Mouse (Mus musculus) embryonic facial prominence, embryonic 11.5 days (tissue): Measurements from ENCODE around the gene Pigv. TPM values are rescaled to one million over a fixed set of nuclear protein-coding genes. Genes with fewer than 3 reads are reported as not detected.
A peak's percentile ranks its signal among the peaks of the same experiment; 100 is the strongest.
"Not testable (repeated sequence)": the region's sequence is repeated elsewhere in the genome, so short reads cannot be mapped to it uniquely, and the experiment has no call there.

Experiments
- ATAC-seq: fragments of 200-750 bp; cut with Nextera tagmentation; replicated peaks from 2 replicates; pipeline ENCODE4 v1.8.0; 2017; ENCODE audit warnings: low read depth; ENCODE audit not compliant: insufficient number of reproducible peaks, low FRiP score, low TSS enrichment
- DNase-seq: peaks from one replicate; pipeline ENCODE4 v3.0.0-alpha.2; 2015; ENCODE audit warnings: low spot score
- H3K27ac ChIP-seq: fragments of 300-500 bp; sonication (generic); replicated peaks from 2 replicates; pipeline ENCODE4 v1.5.1; 2014; ENCODE audit warnings: mild to moderate bottlenecking, low read depth, low read length, control low read depth
- H3K27me3 ChIP-seq: fragments of 300-500 bp; sonication (generic); 2 replicates; pipeline ENCODE4 v1.6.1; 2014; ENCODE audit warnings: mild to moderate bottlenecking, low read length, moderate library complexity, mixed read lengths; ENCODE audit not compliant: control insufficient read depth, insufficient read depth
- H3K36me3 ChIP-seq: fragments of 300-500 bp; sonication (generic); replicated peaks from 2 replicates; pipeline ENCODE4 v1.6.1; 2014; ENCODE audit warnings: low read depth, mild to moderate bottlenecking, low read length, moderate library complexity, mixed read lengths; ENCODE audit not compliant: control insufficient read depth, insufficient read depth
- H3K4me1 ChIP-seq: fragments of 300-500 bp; sonication (generic); 2 replicates; pipeline ENCODE4 v1.6.1; 2014; ENCODE audit warnings: low read length, mixed read lengths; ENCODE audit not compliant: control insufficient read depth, insufficient read depth
- H3K4me2 ChIP-seq: fragments of 300-500 bp; sonication (generic); 2 replicates; pipeline ENCODE4 v1.6.1; 2014; ENCODE audit warnings: low read depth, mild to moderate bottlenecking, control low read depth, low read length, moderate library complexity
- H3K4me3 ChIP-seq: fragments of 300-500 bp; sonication (generic); 2 replicates; pipeline ENCODE4 v1.5.1; 2014; ENCODE audit warnings: low read depth, low read length, control low read depth
- H3K9ac ChIP-seq: fragments of 300-500 bp; sonication (generic); replicated peaks from 2 replicates; pipeline ENCODE4 v1.6.1; 2014; ENCODE audit warnings: mild to moderate bottlenecking, control low read depth, low read length
- H3K9me3 ChIP-seq: fragments of 300-500 bp; sonication (generic); replicated peaks from 2 replicates; pipeline ENCODE4 v1.6.1; 2016; ENCODE audit warnings: mild to moderate bottlenecking, low read length, inconsistent platforms, mixed read lengths; ENCODE audit not compliant: control insufficient read depth
- WGBS: fragments of 180-500 bp; shearing (Covaris S2); extraction: QIAGEN DNeasy Blood & Tissue Kit; methylation state at CpG from one replicate; pipeline ENCODE4 v1.1.7; 2014; 5-methylcytosine and 5-hydroxymethylcytosine counted together
- polyA plus RNA-seq: library from polyadenylated mRNA; unstranded; fragments of >200 nt; fragmentation: Nextera tagmentation; extraction: Ambion mirVana; gene quantifications from 2 replicates; pipeline ENCODE4 v1.2.1, GENCODE M21; 2014

Pigv gene
- polyA plus RNA-seq, 1 experiment from 2014 or later, result 9.9 TPM

DNA sequence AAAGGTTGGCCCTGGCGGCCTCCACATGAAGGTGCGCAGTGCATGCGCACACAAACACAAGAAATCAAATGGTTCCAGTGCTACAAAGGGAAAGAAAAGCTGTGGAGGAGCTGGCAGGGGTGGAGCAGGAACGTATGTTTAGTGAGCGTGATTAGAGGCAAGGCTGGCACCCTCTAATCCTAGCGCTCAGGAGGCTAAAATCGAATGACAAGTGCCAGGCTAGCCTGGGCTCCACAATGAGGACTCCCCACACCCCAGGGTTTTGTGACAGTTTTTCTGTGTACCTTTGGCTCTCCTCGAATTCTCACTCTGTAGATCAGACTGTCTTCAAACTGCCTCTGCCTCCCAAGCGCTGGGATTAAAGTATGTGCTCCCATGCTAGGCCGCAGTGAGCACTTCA lies 19.7 kb downstream of the Pigv start:
- Histone ChIP-seq H3K9ac (no peak overlapping the region), H3K4me2 (no peak overlapping the region), H3K36me3 (no peaks in the 10 kb centered on the region), H3K27me3 (no peaks in the 10 kb centered on the region), H3K4me3 (no peak overlapping the region), H3K27ac (no peak overlapping the region), H3K4me1 (no peaks in the 10 kb centered on the region), H3K9me3 (no peaks in the 10 kb centered on the region)
- no peak for ATAC-seq
- 87% methylated on average over 10 of the region's 10 CpGs for WGBS
- DNase-seq, result no peak

DNA sequence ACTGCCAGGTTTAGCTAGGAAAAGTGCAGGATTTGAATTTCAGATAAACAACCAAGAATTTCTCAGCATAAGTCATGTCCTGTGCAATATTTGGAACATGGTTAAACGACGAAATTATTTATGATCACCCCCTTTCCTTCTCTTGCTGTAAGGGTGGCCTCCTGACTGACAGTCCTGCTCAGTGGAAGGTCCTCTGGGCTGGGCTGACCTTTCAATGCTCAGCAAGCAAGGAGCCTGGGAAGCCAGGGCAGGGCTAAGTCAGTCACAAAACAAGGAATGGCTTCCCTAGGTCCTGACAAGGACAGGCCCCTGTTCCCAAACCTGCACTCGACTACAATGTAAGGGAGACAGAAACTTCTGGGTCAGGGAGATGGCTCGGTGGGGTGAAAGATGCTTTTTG lies 20.5 kb downstream of the Pigv start:
- DNase-seq (no peak), ATAC-seq (no peak)
- H3K4me3 ChIP-seq, result no peak overlapping the region
- no peak overlapping the region for H3K27ac ChIP-seq
- H3K36me3 ChIP-seq, result no peaks in the 10 kb centered on the region
- no peak overlapping the region; the same call in 1 of the 2 replicates for H3K9ac ChIP-seq
- H3K9me3 ChIP-seq, result no peaks in the 10 kb centered on the region
- no peaks in the 10 kb centered on the region for H3K27me3 ChIP-seq
- no peak overlapping the region for H3K4me2 ChIP-seq
- H3K4me1 ChIP-seq, result no peaks in the 10 kb centered on the region
- 74% methylated on average over 4 of the region's 4 CpGs for WGBS

DNA sequence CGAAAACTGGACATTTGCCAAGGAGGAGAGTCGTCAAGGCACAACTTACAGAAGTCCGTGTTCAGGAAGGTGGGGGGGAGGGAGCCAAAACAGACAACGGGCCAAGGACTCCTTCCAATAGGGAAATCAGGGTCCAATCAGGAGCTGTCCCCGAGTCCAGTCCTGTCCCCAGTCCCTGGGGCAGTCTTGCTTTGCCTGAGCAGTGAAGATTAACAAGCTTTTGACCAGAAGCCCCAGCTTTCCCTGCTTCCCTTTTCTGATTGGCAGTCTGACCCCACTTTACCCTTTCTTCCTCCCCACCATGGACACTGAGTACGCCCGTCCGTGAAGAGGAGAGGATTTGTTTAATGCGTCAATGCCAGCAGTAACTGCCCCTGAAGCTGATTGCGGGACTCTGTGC lies 21.0 kb downstream of the Pigv start:
- 50% methylated on average over 10 of the region's 10 CpGs for WGBS
- Histone ChIP-seq H3K9me3 (no peaks in the 10 kb centered on the region), H3K36me3 (no peaks in the 10 kb centered on the region), H3K27ac (no peak overlapping the region), H3K9ac (no peak overlapping the region; the same call in 1 of the 2 replicates), H3K27me3 (no peaks in the 10 kb centered on the region), H3K4me3 (no peak overlapping the region), H3K4me2 (no peak overlapping the region), H3K4me1 (no peaks in the 10 kb centered on the region)
- DNase-seq (no peak), ATAC-seq (no peak)

DNA sequence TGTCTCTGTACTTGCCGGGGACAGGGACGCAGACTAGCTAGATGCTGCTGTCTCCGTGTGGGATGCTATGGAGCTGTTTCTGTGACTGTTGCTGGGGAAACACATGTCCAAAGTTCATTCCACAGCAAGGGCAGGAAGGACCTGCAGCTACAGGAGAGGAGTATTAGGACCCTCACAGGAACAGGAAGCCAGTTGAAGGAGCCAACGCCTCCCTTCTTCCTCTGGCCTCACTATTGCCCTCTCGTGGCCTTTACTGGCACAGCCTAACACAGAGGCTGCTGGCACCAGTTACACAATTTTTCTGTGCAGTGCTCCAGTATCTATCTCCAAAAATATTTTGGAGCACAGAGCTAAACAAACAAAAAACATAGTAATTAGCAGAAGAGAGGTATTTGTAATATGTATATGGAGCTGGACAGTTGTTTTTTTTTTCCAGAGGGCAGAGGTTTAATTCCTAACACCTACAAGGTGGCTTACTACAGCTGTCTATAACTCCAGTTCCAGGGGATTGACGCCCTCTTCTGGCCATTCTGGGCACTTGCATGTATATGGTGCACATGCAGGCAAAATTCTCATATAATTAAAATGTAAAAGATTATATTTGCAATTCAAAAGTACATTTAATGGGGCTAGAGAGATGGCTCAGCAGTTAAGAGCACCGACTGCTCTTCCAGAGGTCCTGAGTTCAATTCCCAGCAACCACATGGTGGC lies 22.3 kb downstream of the Pigv start, which contains the start of gene Zdhhc18:
Zdhhc18 (minus strand) TSS at position 166 of the 711 bp plus-strand sequence.
- Histone ChIP-seq H3K9ac (no peak within 1 kb of the TSS), H3K27me3 (no peaks in the 10 kb centered on the region), H3K36me3 (no peaks in the 10 kb centered on the region), H3K27ac (no peak within 1 kb of the TSS), H3K9me3 (0 out of 2 replicates have a peak, but pooled peaks cover 1% of the 10 kb centered on the region), H3K4me3 (no peak within 1 kb of the TSS), H3K4me1 (no peaks in the 10 kb centered on the region), H3K4me2 (no peak within 1 kb of the TSS)
- DNase-seq (peak; percentile 83), ATAC-seq (no peak)
- WGBS, result 32% methylated on average over 7 of the region's 7 CpGs

DNA sequence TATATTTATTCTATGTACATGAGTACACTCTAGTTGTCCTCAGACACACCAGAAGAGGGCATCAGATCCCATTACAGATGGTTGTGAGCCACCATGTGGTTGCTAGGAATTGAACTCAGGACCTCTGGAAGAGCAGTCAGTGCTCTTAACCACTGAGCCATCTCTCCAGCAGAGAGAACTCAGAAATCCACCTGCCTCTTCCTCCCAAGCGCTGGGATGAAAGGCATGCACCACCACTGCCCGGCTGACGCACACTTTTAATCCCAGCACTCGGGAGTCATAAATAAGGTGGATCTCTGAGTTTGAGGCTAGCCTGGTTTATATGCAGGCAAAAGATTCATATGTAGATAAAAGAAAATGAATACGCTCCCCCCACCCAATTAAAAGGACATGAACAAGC lies 23.0 kb downstream of the Pigv start:
- not testable (repeated sequence) for H3K4me3 ChIP-seq, DNase-seq, H3K9ac ChIP-seq, H3K4me2 ChIP-seq, H3K27ac ChIP-seq, H3K36me3 ChIP-seq, H3K27me3 ChIP-seq, H3K4me1 ChIP-seq, H3K9me3 ChIP-seq, ATAC-seq
- 84% methylated on average over 5 of the region's 5 CpGs for WGBS

DNA sequence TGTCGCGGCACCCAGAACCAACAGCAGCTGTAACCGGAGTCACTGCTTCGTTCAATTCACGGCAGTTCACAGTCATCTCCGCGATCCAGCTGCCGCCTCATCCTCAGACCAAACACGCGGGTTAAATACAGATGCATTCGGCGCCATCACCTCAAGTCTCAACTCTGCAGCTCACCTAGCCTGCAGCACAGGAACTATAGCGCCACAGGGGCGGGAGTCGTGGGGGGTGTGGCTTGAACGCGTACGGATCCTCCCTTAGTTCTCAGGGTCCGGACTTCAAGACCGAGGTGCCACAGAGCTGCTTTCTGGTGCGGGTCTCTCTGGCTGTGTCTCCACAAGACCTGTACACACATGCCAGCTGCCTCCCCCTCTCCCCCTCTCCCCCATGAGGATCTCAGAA lies 26.8 kb downstream of the Pigv start:
- DNase-seq, result no peak
- ATAC-seq, result no peak
- H3K9me3 ChIP-seq, result 0 out of 2 replicates have a peak, but pooled peaks cover 2% of the 10 kb centered on the region
- H3K9ac ChIP-seq, result no peak overlapping the region
- H3K36me3 ChIP-seq, result no peaks in the 10 kb centered on the region
- H3K27ac ChIP-seq, result no peak overlapping the region
- no peaks in the 10 kb centered on the region for H3K4me1 ChIP-seq
- 37% methylated on average over 21 of the region's 21 CpGs for WGBS
- no peak overlapping the region for H3K4me2 ChIP-seq
- no peak overlapping the region for H3K4me3 ChIP-seq
- no peaks in the 10 kb centered on the region for H3K27me3 ChIP-seq

DNA sequence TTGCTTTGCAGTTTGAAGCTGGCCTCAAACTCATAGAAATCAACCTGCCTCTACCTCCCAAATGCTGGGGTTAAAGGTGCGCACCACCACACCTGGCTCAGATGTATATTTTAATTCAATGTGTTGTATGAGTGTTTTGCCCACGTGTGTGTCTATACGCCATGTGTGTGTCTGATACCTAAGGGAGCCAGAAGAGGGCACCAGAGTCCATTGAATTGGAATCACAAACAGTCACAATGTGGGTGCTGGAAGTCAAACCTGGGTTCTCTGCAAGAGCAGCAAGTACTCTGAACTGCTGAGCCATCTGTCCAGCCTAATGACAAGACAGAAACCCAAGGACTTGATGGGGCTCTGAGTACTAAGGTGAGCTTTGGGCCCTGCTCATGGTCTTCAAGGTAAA lies 27.3 kb downstream of the Pigv start:
- DNase-seq (no peak), ATAC-seq (no peak)
- 0 out of 2 replicates have a peak, but pooled peaks cover 2% of the 10 kb centered on the region for H3K9me3 ChIP-seq
- no peak overlapping the region for H3K9ac ChIP-seq
- no peaks in the 10 kb centered on the region for H3K36me3 ChIP-seq
- H3K27me3 ChIP-seq, result no peaks in the 10 kb centered on the region
- WGBS, result 85% methylated on average over 3 of the region's 3 CpGs
- H3K4me2 ChIP-seq, result no peak overlapping the region
- no peak overlapping the region for H3K4me3 ChIP-seq
- H3K27ac ChIP-seq, result no peak overlapping the region
- H3K4me1 ChIP-seq, result no peaks in the 10 kb centered on the region

DNA sequence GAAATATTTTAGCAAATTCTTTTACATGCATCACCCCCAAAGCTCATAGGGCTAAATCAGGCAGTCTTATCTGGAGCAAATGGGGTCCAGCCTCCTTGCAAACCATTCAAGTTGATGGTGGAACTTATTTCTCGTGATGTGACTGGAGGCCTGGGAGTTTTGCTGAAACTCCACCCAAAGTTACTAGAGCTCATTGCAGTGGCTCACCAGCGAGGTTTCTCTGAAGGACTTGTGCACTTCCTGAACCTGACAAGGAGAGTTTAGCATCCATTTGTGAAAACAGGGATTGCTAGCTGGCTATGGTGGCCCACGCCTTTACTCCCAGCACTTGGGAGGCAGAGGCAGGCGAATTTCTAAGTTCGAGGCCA lies 38.4 kb downstream of the Pigv start:
- WGBS, result 76% methylated on average over 5 of the region's 5 CpGs
- Histone ChIP-seq H3K4me2 (no peak overlapping the region), H3K9ac (no peak overlapping the region), H3K9me3 (no peaks in the 10 kb centered on the region), H3K4me1 (no peaks in the 10 kb centered on the region), H3K27me3 (no peaks in the 10 kb centered on the region), H3K36me3 (no peaks in the 10 kb centered on the region), H3K27ac (no peak overlapping the region), H3K4me3 (no peak overlapping the region)
- ATAC-seq (no peak), DNase-seq (no peak)
